In genomic region chr8:125984140-125984539, GRCm38 (mm10) we compare ENCODE assay signal across 17 mouse cellular contexts.
"Had no signal": no experiment of that assay in that cellular context is flagged by ENCODE, and none has a peak within 500 bp of the region (broad histone marks: within the 10 kb centered on the region; RNA-seq: fewer than 3 reads in every experiment).

No protein-coding gene starts in this region.

- H3K36me3 ChIP-seq: neural tube, embryonic 12.5 days; neural tube, embryonic 13.5 days; neural tube, embryonic 15.5 days; stomach, embryonic 15.5 days had no signal

- H3K27ac ChIP-seq: neural tube, embryonic 12.5 days; neural tube, embryonic 13.5 days; neural tube, embryonic 15.5 days; stomach, embryonic 15.5 days; stomach, postnatal 0 days had no signal

- DNase-seq: retina, postnatal 1 day; right cerebral cortex, adult 18-20 months; right cerebral cortex, postnatal 14 days; right cerebral cortex, postnatal 25 days; right cerebral cortex, postnatal 4 days; spleen, adult 18-20 months; thymus, adult 18-20 months; thymus, adult 2 months; thymus, postnatal 14 days; thymus, postnatal 25 days; thymus, postnatal 36 days; thymus, postnatal 4 days had no signal

- H3K4me1 ChIP-seq: neural tube, embryonic 13.5 days; neural tube, embryonic 15.5 days; stomach, embryonic 15.5 days had no signal

- H3K27me3 ChIP-seq: neural tube, embryonic 12.5 days; neural tube, embryonic 13.5 days; neural tube, embryonic 15.5 days; stomach, embryonic 15.5 days had no signal

- H3K9ac ChIP-seq: neural tube, embryonic 12.5 days; neural tube, embryonic 13.5 days; neural tube, embryonic 15.5 days; stomach, embryonic 15.5 days had no signal

- H3K4me3 ChIP-seq: neural tube, embryonic 12.5 days; neural tube, embryonic 13.5 days; neural tube, embryonic 15.5 days; stomach, embryonic 15.5 days had no signal
